Mouse (Mus musculus): ENCODE results near the gene Esf1. TPM values are rescaled to one million over a fixed set of nuclear protein-coding genes. Genes with fewer than 3 reads are reported as not detected.
"Not testable (repeated sequence)": the region's sequence is repeated elsewhere in the genome, so short reads cannot be mapped to it uniquely, and the experiment has no call there.

The Esf1 gene
- polyA plus RNA-seq, 1 experiment: 0.27 TPM

DNA sequence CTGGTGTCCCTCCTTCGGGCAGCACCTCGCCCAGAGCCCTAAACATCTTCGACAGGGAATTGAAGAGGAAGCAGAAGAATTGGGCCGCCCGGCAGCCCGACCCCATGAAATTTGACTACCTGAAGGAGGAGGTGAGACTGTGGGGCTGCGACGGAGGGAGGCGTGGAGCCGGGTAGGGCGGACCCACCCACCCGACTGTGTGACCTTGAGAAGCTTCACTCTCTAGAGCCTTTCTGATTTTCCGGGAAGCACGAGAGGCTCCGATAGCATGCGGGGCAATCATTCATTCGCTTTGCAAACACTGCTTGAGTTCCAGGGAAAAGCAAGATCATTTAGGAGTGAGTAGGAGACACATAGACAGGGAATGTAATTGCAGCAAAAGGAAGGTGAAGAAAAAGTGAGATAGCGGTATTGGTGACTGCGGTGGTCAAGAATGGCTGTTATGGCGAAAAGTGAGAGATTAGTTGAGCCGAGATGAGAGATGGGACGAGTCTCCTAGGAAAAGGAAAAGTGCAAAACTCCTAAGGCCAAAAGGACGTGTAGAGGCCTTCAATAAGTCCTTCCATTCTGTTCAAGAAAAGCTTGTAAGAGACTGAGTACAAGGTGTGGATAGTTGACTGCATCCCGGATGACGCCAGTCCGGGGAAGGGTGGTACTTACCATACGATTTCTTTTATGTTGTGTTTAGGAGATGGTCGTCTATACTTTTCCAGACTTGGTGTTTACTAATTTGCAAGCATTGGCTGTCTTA, 614 bp upstream of the Esf1 start:
- 3% methylated on average over 28 of the region's 28 CpGs for WGBS
- peak overlapping the region; percentile 74 for H3K27ac ChIP-seq (ENCODE audit: insufficient read depth, low read depth, low read length)
- TF ChIP-seq CTCF (IDR thresholded peaks at IDR 0.05; ENCODE audit: extremely low read depth, insufficient read length, insufficient replicate concordance, low read depth, low read length): no peak
- no peak for TF ChIP-seq POLR2A (IDR thresholded peaks at IDR 0.05; ENCODE audit: low read depth, low read length)
- H3K4me1 ChIP-seq (ENCODE audit: control insufficient read depth, insufficient read depth, insufficient read length, low read length): no peaks in the 10 kb centered on the region
- peak overlapping the region; percentile 77 for H3K4me3 ChIP-seq (ENCODE audit: low read depth, low read length)
- no peaks in the 10 kb centered on the region for H3K27me3 ChIP-seq (ENCODE audit: control insufficient read depth, insufficient read depth, low read length)
- H3K36me3 ChIP-seq (ENCODE audit: control insufficient read depth, insufficient read depth, low read length): peaks cover 9% of the 10 kb centered on the region

DNA sequence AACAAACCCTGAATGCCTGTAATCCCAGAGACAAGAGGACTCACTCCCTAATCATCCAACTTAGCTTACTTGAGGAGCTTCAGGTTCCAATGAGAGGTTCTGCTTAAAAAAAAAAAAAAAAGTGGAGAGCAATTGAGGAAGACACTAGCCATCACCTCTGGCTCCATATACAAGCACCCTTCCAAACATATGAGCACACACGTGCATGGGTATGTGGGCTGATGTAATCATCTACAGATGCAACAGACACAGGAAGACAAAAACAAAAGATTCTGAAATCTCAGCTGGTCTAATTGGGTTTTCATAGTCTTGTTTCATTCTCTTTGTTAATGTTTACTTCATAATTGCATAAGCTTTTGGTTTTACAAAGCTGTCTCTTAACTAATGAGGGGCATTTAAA, 1.3 kb downstream of the Esf1 start:
- H3K4me3 ChIP-seq (ENCODE audit: low read depth, low read length): no peak overlapping the region
- no peak for TF ChIP-seq POLR2A (IDR thresholded peaks at IDR 0.05; ENCODE audit: low read depth, low read length)
- no peak for TF ChIP-seq CTCF (IDR thresholded peaks at IDR 0.05; ENCODE audit: extremely low read depth, insufficient read length, insufficient replicate concordance, low read depth, low read length)
- H3K4me1 ChIP-seq (ENCODE audit: control insufficient read depth, insufficient read depth, insufficient read length, low read length): no peaks in the 10 kb centered on the region
- peaks cover 10% of the 10 kb centered on the region for H3K36me3 ChIP-seq (ENCODE audit: control insufficient read depth, insufficient read depth, low read length)
- no peaks in the 10 kb centered on the region for H3K27me3 ChIP-seq (ENCODE audit: control insufficient read depth, insufficient read depth, low read length)
- H3K27ac ChIP-seq (ENCODE audit: insufficient read depth, low read depth, low read length): no peak overlapping the region
- 46% methylated on average over 1 of the region's 1 CpGs for WGBS

DNA sequence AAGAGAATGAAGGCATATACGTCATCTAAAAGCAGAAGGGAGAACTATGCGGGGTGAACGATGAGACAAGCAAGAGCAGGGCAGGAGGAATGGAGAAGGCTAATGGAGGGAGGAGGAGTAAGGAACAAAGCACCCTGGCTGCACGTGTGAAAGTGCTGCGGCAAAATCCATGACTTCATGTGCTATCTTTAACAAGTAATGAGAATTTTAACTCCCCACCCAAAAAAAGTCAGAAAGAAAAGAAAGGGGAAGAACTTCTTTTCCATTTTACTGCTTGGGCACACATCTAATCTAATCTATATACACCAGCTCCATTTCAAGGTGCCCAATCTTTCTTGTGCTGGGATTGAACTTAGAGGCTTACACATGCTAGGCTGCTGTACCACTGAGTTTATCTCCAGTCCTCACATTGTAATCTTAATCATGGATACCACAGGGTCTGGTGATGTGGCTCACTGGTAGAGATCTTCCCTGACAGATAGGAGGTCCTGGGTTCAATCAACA, 7.0 kb downstream of the Esf1 start:
- Histone ChIP-seq H3K4me1 (ENCODE audit: control insufficient read depth, insufficient read depth, insufficient read length, low read length) (no peaks in the 10 kb centered on the region), H3K27ac (ENCODE audit: insufficient read depth, low read depth, low read length) (no peak overlapping the region), H3K36me3 (ENCODE audit: control insufficient read depth, insufficient read depth, low read length) (peaks cover 18% of the 10 kb centered on the region), H3K4me3 (ENCODE audit: low read depth, low read length) (no peak overlapping the region), H3K27me3 (ENCODE audit: control insufficient read depth, insufficient read depth, low read length) (no peaks in the 10 kb centered on the region)
- 87% methylated on average over 5 of the region's 5 CpGs for WGBS
- TF ChIP-seq CTCF (IDR thresholded peaks at IDR 0.05; ENCODE audit: extremely low read depth, insufficient read length, insufficient replicate concordance, low read depth, low read length) (no peak), POLR2A (IDR thresholded peaks at IDR 0.05; ENCODE audit: low read depth, low read length) (no peak)

DNA sequence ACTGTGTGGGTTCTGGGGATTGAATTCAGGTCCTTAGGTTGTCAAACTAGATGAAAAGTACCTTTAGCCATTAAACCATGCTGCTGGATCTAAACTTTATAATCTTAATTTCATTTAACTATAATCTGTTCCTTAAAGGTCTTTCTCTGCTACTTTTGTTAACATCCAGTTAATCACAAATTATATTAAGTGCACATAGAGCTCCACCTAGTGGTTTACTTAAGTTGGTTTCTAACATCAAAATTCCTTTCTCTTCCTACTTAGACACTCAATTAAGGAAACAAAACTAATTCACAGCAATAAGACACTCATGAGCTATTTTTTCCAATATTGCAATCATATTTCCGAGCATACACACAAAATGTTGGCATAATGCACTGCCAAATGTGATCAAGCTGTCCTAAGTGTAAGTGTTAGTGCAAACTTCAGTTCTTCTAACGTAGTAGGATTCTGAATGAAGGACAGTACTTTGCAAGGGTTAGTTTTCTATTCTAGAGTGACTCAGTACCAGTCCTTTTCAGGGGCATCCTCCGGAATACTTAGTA, 11.1 kb downstream of the Esf1 start:
- Histone ChIP-seq H3K36me3 (ENCODE audit: control insufficient read depth, insufficient read depth, low read length) (peaks cover 22% of the 10 kb centered on the region), H3K4me1 (ENCODE audit: control insufficient read depth, insufficient read depth, insufficient read length, low read length) (no peaks in the 10 kb centered on the region), H3K27me3 (ENCODE audit: control insufficient read depth, insufficient read depth, low read length) (no peaks in the 10 kb centered on the region), H3K27ac (ENCODE audit: insufficient read depth, low read depth, low read length) (no peak overlapping the region), H3K4me3 (ENCODE audit: low read depth, low read length) (no peak overlapping the region)
- TF ChIP-seq POLR2A (IDR thresholded peaks at IDR 0.05; ENCODE audit: low read depth, low read length) (no peak), CTCF (IDR thresholded peaks at IDR 0.05; ENCODE audit: extremely low read depth, insufficient read length, insufficient replicate concordance, low read depth, low read length) (no peak)
- 71% methylated on average over 3 of the region's 3 CpGs for WGBS

DNA sequence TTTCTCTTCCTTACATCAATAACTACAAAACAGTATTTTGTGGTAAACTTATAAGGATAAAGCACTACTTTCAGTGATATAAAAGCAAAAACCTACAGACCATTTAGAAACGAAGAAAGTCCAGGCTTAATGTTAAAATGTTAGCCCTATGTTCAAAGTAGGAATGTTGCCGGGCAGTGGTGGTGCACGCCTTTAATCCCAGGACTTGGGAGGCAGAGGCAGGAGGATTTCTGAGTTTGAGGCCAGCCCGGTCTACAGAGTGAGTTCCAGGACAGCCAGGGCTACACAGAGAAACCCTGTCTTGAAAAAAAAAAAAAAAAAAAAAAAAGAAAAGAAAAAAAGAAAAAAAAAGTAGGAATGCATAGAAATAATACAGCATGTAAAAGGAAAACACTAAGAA, 18.6 kb downstream of the Esf1 start, which contains the start of gene Gm17374:
TSS of gene Gm17374 (plus strand) at position 301 of the 400 bp plus-strand sequence.
- 91% methylated on average over 4 of the region's 4 CpGs for WGBS
- not testable (repeated sequence) for H3K4me1 ChIP-seq (ENCODE audit: control insufficient read depth, insufficient read depth, insufficient read length, low read length); H3K27me3 ChIP-seq (ENCODE audit: control insufficient read depth, insufficient read depth, low read length); H3K4me3 ChIP-seq (ENCODE audit: low read depth, low read length); H3K27ac ChIP-seq (ENCODE audit: insufficient read depth, low read depth, low read length)
- H3K36me3 ChIP-seq (ENCODE audit: control insufficient read depth, insufficient read depth, low read length): peaks cover 21% of the 10 kb centered on the region

DNA sequence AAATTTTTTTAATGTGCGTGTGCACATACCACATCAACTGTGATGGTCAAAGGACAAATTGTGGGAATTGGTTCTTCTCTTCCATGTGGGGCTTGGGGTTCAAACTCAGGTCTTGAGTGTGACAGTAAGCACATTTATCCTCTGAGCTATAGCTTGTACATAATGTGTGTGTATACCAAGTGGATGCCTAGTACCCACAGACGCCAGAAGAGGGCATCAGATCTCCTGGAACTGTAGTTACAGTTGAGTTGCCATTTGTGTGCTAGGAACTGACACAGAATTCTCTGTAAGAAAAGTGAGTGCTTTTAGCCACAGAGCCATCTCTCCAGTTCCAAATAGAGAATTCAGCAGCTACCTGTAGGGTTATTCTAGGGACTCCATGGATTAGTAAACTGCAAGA, 44.8 kb downstream of the Esf1 start:
- Histone ChIP-seq H3K27ac (ENCODE audit: insufficient read depth, low read depth, low read length) (no peak overlapping the region), H3K4me1 (ENCODE audit: control insufficient read depth, insufficient read depth, insufficient read length, low read length) (no peaks in the 10 kb centered on the region), H3K27me3 (ENCODE audit: control insufficient read depth, insufficient read depth, low read length) (no peaks in the 10 kb centered on the region), H3K36me3 (ENCODE audit: control insufficient read depth, insufficient read depth, low read length) (peaks cover 40% of the 10 kb centered on the region), H3K4me3 (ENCODE audit: low read depth, low read length) (no peak overlapping the region)
- TF ChIP-seq POLR2A (IDR thresholded peaks at IDR 0.05; ENCODE audit: low read depth, low read length): no peak
- TF ChIP-seq CTCF (IDR thresholded peaks at IDR 0.05; ENCODE audit: extremely low read depth, insufficient read length, insufficient replicate concordance, low read depth, low read length): no peak
- 92% methylated on average over 2 of the region's 2 CpGs for whole genome bisulfite sequencing

DNA sequence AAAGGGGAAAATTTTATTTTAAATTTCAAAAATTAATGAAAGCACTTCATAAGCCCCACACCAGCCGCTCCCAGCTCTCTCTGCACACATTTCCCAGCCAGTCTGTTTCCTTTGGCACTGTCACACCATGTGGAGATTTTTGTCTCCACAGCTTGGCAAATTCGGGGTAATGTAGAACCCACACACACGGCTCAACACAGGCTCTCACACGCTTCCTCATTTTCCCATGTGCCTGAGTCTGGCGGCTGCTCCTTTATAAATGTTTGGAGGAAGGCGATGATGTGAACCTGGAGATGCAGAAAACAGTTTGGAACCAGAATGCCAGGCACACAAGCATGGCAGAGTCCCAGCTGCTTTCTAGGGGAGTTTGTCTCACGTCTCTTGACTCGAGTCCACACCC, 56.5 kb downstream of the Esf1 start:
- no peak overlapping the region for H3K27ac ChIP-seq (ENCODE audit: insufficient read depth, low read depth, low read length)
- no peaks in the 10 kb centered on the region for H3K4me1 ChIP-seq (ENCODE audit: control insufficient read depth, insufficient read depth, insufficient read length, low read length)
- no peak overlapping the region for H3K4me3 ChIP-seq (ENCODE audit: low read depth, low read length)
- WGBS: 84% methylated on average over 8 of the region's 8 CpGs
- no peaks in the 10 kb centered on the region for H3K27me3 ChIP-seq (ENCODE audit: control insufficient read depth, insufficient read depth, low read length)
- TF ChIP-seq CTCF (IDR thresholded peaks at IDR 0.05; ENCODE audit: extremely low read depth, insufficient read length, insufficient replicate concordance, low read depth, low read length) (no peak), POLR2A (IDR thresholded peaks at IDR 0.05; ENCODE audit: low read depth, low read length) (no peak)
- no peaks in the 10 kb centered on the region for H3K36me3 ChIP-seq (ENCODE audit: control insufficient read depth, insufficient read depth, low read length)

Data from small intestine, adult 2 months (tissue).